Mouse (Mus musculus) mouse trophoblast stem cell (cell line): Measurements from ENCODE around the gene Ppp1r12b.

Experiments used
- in situ Hi-C, 2 experiments: fragments of 300-500 bp; cut with MseI, MboI; formaldehyde crosslinking; loops; 2 replicates in 1 of 2; 3 replicates in 1 of 2; pipeline ENCODE4 v1.15.1; 2025

The Ppp1r12b gene

GRCm38 (mm10) chr1:134803286-134804117 lies 152.2 kb downstream of the Ppp1r12b start:
- in situ Hi-C loops, result no loop called here

- in situ Hi-C loops, result no loop called here
These were observed 154.0 kb downstream of the Ppp1r12b start for GRCm38 (mm10) chr1:134801758-134802157.

GRCm38 (mm10) chr1:134796536-134796935 lies 159.2 kb downstream of the Ppp1r12b start:
- in situ Hi-C loops, result no loop called here

GRCm38 (mm10) chr1:134796076-134796475 lies 159.7 kb downstream of the Ppp1r12b start:
- in situ Hi-C loops, result no loop called here

- in situ Hi-C loops, result no loop called here
These were observed 164.3 kb downstream of the Ppp1r12b start for GRCm38 (mm10) chr1:134791456-134791855.

- in situ Hi-C loops, result no loop called here
These were observed 164.9 kb downstream of the Ppp1r12b start for GRCm38 (mm10) chr1:134790716-134791439.

GRCm38 (mm10) chr1:134788096-134788495 lies 167.6 kb downstream of the Ppp1r12b start:
- in situ Hi-C loops, result no loop called here

GRCm38 (mm10) chr1:134784911-134785310 lies 170.8 kb downstream of the Ppp1r12b start:
- in situ Hi-C loops, result no loop called here

- in situ Hi-C loops, result no loop called here
These were observed 171.3 kb downstream of the Ppp1r12b start for GRCm38 (mm10) chr1:134784481-134784880.

- in situ Hi-C loops, result no loop called here
These were observed 171.8 kb downstream of the Ppp1r12b start for GRCm38 (mm10) chr1:134783958-134784357.

- in situ Hi-C loops, result no loop called here
These were observed 172.9 kb downstream of the Ppp1r12b start for GRCm38 (mm10) chr1:134782797-134783196.

GRCm38 (mm10) chr1:134777936-134778548 lies 177.7 kb downstream of the Ppp1r12b start:
- in situ Hi-C loops, result no loop called here

- in situ Hi-C loops, result no loop called here
These were observed 178.4 kb downstream of the Ppp1r12b start for GRCm38 (mm10) chr1:134777201-134777885.

- in situ Hi-C loops, result no loop called here
These were observed 180.1 kb downstream of the Ppp1r12b start for GRCm38 (mm10) chr1:134775631-134776030.

- in situ Hi-C loops, result no loop called here
These were observed 180.9 kb downstream of the Ppp1r12b start for GRCm38 (mm10) chr1:134774728-134775287.

- in situ Hi-C loops, result no loop called here
These were observed 181.5 kb downstream of the Ppp1r12b start for GRCm38 (mm10) chr1:134774247-134774646.

GRCm38 (mm10) chr1:134773256-134773655 lies 182.5 kb downstream of the Ppp1r12b start:
- in situ Hi-C loops, result no loop called here

GRCm38 (mm10) chr1:134772821-134773220 lies 182.9 kb downstream of the Ppp1r12b start:
- in situ Hi-C loops, result no loop called here

- in situ Hi-C loops, result no loop called here
These were observed 183.7 kb downstream of the Ppp1r12b start for GRCm38 (mm10) chr1:134771999-134772398.

- in situ Hi-C loops, result no loop called here
These were observed 184.4 kb downstream of the Ppp1r12b start for GRCm38 (mm10) chr1:134771353-134771752.

GRCm38 (mm10) chr1:134770312-134770711 lies 185.4 kb downstream of the Ppp1r12b start:
- in situ Hi-C loops, result no loop called here
